Mouse (Mus musculus): ENCODE results near the gene Map4.

Map4 gene

GRCm38 (mm10) chr9:109931257-109932171 is at the start of gene Map4:
Gene Map4, plus strand, starts transcription at chr9:109931460.
- DNase-seq (ENCODE audit: extremely low spot score): peak; percentile 96

GRCm38 (mm10) chr9:109886259-109886658 is 45.0 kb upstream of the Map4 start:
- DNase-seq (ENCODE audit: extremely low spot score): no peak

GRCm38 (mm10) chr9:109887321-109887720 is 43.9 kb upstream of the Map4 start:
- DNase-seq (ENCODE audit: extremely low spot score): no peak

GRCm38 (mm10) chr9:109891501-109891900 is 39.8 kb upstream of the Map4 start:
- no peak for DNase-seq (ENCODE audit: extremely low spot score)

GRCm38 (mm10) chr9:109892651-109893250 is 38.5 kb upstream of the Map4 start:
- peak; percentile 72 for DNase-seq (ENCODE audit: extremely low spot score)

DNA sequence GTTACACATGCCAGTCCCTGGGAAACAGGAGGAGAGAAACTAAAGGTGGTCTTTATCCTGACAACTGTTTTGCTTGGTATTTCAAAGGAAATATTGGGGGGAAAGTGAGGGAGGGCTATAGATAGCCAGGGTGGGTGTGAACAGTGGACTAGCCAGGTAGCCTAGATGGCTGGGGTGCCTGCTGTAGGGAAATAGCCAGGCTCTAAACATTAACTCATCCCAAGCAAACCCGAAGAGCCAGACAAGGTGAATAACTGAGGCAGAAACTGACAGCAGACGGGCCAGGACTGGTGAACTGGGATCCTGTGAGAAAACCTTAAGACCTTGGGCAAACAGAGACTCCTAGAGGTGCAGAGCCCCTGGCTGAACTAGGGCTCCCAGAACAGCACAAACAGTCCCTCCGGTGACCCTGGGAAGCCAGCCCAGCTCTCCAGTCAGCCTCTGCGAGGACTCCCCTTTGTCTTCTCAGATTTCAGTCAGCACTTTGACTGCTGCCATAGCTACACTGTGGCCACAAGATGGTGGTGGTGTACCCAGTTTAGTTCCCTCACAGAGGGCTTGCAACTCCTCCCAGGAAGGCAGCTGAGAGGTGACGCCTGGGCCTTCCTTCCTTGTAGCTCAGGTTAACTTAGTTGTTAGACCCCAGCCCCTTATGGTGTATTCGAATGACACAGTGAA is 36.7 kb upstream of the Map4 start:
- DNase-seq (ENCODE audit: extremely low spot score): peak; percentile 79

GRCm38 (mm10) chr9:109895593-109895992 is 35.7 kb upstream of the Map4 start:
- no peak for DNase-seq (ENCODE audit: extremely low spot score)

DNA sequence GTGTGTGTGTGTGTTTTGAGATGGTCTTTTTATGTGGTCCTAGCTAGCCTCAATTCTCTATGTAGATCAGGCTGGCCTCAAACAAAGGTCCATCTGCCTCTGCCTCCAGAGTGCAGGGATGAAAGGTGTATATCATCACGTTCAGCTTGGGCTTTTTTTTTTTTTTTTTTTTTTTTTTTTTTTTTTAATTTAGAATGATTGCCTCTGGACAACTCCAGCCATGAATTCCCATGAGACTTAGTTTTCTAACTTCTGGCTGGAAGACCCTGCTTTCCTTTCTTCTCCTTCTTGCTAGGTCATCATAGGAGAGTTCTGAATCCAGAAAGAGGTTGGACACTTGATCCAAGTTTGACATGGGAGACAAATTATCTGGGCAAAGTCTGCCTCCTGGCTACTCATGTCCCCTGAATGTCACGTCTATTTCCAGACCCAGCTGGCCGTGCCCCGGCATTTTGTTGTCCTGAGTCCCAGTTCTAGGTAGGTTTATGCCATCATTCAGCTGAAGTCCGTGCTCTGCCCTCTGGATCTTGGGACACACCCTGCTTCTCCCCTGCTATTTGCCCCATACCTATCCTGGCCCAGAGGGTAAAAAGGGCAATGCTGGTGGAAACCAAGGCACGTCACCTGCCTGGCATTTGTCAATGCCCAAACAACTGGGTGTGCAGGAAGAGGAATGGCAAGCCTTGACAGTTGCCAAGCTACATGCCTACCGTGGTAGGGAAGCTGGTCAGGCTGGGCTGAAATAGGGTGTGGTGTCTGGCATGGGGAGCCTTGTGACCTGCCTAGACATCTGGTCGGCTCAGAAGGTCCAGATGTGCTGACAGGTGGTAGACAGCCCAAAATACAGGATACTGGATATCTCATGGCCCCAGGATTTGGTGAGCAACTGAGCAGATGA is 34.8 kb upstream of the Map4 start:
- no peak for DNase-seq (ENCODE audit: extremely low spot score)

- no peak for DNase-seq (ENCODE audit: extremely low spot score)
Observed at GRCm38 (mm10) chr9:109898027-109898426, 33.2 kb upstream of the Map4 start.

DNA sequence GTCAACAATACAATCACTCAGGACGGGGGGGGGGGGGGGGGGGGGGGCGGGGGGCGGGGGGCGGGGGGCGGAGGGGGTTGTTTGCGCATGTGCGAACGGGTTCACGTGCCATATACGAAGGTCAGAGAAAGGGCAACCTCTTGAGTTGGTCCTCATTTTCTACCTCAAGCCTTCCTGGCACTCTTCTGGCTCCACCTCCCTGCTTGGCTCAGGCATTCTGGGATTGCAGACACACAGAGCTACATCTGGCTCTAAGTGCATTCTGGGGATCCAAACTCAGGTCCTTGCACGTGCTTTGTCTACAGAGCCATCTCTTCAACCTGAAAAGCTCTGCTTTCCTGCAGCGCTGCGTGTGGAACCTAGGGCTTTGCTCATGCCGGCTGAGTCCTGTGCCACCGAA is 31.9 kb upstream of the Map4 start:
- no peak for DNase-seq (ENCODE audit: extremely low spot score)

- DNase-seq (ENCODE audit: extremely low spot score): no peak
Observed at GRCm38 (mm10) chr9:109899774-109900173, 31.5 kb upstream of the Map4 start.

GRCm38 (mm10) chr9:109900604-109901003 is 30.7 kb upstream of the Map4 start:
- DNase-seq (ENCODE audit: extremely low spot score): no peak

GRCm38 (mm10) chr9:109902246-109902645 is 29.0 kb upstream of the Map4 start:
- no peak for DNase-seq (ENCODE audit: extremely low spot score)

DNA sequence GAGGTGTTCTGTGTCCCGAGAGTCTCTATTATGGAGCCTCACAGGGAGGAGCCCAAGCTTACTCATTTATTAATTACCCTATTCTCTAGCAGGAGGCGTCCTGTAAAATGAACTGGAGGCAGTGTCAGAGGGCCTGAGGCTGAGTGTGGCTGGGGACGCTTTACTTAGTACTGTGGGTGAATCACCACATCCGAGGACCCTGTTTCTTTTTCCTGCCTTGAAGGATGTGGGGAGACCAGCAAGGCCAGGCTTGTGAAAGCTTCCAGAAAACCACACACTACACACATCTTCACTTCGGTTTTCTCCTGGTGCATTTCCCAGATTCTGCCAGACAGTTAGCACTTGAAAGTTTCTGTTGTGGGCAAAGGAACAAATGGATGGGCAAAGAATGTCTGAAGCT is 28.5 kb upstream of the Map4 start:
- DNase-seq (ENCODE audit: extremely low spot score): no peak

DNA sequence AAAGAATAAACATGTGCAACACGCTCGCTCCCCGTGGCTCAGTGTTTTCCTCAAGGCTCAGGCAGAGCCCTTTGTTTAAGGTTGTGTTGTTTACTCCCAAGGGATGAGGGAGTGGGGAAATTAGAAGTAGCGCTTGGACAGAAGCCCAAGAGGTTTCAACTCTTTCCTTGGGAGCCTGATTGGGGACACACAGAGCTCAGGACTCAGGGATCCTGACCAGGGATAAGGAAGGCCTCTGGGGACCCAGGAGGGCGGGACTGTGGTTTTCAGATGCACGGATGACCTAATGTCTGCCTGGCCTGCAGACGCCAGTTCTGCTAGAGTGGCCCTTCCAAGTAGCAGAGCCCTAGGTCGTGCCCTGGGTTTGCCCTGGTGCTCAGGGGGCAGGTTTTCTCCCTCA is 24.0 kb upstream of the Map4 start:
- DNase-seq (ENCODE audit: extremely low spot score): no peak

- DNase-seq (ENCODE audit: extremely low spot score): no peak
Observed at GRCm38 (mm10) chr9:109907774-109908465, 23.3 kb upstream of the Map4 start.

- no peak for DNase-seq (ENCODE audit: extremely low spot score)
Observed at GRCm38 (mm10) chr9:109909102-109909501, 22.2 kb upstream of the Map4 start.

DNA sequence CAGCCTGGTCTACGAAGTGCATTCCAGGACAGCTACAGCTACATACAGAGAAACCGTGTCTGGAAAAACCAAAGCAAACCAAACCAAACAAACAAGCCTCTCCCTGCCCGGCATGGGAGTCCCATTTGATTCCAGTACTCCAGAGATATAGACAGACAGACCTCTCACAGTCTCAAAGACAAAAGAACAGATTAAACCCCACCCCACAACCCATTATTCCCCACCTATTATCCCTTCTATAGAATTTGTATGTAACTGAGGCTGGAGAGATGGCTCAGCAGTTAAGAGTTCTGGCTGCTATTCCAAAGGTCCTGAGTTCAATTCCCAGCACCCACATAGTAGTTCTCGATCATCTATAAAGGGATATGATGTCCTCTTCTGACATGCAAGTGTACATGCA is 21.3 kb upstream of the Map4 start:
- DNase-seq (ENCODE audit: extremely low spot score): no peak

DNA sequence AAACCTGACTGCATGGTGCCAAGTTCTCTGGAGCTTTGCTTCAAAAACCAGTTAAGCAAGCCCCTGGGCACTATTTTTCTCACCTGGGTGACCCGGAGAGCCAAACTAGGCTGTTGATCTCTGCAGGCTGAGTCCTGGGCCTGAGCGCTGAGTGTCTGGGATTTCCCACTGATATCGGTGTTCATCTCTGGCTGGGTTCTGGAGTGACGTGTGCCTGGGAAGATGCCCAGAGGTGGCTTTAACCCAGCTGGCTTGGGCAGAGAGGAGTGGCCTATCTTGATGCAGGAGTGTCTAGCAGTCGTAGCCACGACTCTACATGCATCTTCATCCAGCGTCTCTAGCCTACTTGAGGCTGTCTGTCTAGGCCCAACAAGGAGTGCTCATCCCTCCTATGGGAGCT is 19.5 kb upstream of the Map4 start:
- no peak for DNase-seq (ENCODE audit: extremely low spot score)

GRCm38 (mm10) chr9:109914269-109914926 is 16.9 kb upstream of the Map4 start:
- DNase-seq (ENCODE audit: extremely low spot score): no peak

DNA sequence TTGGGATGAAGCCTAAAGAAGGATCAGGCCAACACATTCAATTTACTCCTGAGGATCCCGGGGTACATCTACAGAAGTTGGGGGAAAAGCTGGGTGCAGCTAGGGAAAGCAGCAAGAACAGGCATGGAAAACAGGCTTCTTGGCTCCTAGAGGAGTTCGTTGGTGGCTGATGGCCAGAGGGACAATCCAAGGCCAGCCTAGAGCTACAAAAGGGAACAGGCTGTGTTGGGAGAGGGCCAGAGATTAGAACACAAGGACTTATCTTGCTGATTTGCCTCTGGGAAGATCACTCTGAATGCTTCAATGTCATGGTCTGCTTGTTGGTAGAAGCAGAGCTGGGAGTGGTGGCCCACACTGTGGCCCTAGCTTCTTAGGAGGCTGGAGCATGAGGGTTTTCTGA is 13.3 kb upstream of the Map4 start:
- no peak for DNase-seq (ENCODE audit: extremely low spot score)

Data from embryo, embryonic 9.5 days (tissue).